Mouse (Mus musculus) E14TG2a.4 (cell line): ENCODE results near the gene Fbrs.
"Not testable (repeated sequence)": the region's sequence is repeated elsewhere in the genome, so short reads cannot be mapped to it uniquely, and the experiment has no call there.

Experiments
- H3K27me3 ChIP-seq: 2 replicates; pipeline ENCODE4 v1.6.1; 2014; ENCODE audit warnings: low read length, control low read depth; ENCODE audit not compliant: insufficient read depth
- H3K36me3 ChIP-seq: 2 replicates; pipeline ENCODE4 v1.6.1; 2014; ENCODE audit warnings: low read length, control low read depth; ENCODE audit not compliant: insufficient read depth
- H3K4me1 ChIP-seq: replicated peaks from 2 replicates; pipeline ENCODE4 v1.6.1; 2014; ENCODE audit warnings: low read depth, low read length, control low read depth
- H3K4me3 ChIP-seq: replicated peaks from 2 replicates; pipeline ENCODE4 v1.5.1; 2014; ENCODE audit warnings: mild to moderate bottlenecking, low read length
- H3K9me3 ChIP-seq: 2 replicates; pipeline ENCODE4 v1.6.1; 2014; ENCODE audit warnings: low read length, control low read depth
- CTCF ChIP-seq: conservative IDR thresholded peaks from 2 replicates; pipeline ENCODE4 v1.5.1; 2014; ENCODE audit warnings: low read length
- NANOG ChIP-seq: IDR thresholded peaks from 2 replicates; pipeline ENCODE4 v1.6.1; 2014; ENCODE audit warnings: borderline replicate concordance, low read length, mixed read lengths
- POU5F1 ChIP-seq: IDR thresholded peaks from 2 replicates; pipeline ENCODE4 v1.6.1; 2014; ENCODE audit warnings: low read length, borderline replicate concordance

Fbrs gene

DNA sequence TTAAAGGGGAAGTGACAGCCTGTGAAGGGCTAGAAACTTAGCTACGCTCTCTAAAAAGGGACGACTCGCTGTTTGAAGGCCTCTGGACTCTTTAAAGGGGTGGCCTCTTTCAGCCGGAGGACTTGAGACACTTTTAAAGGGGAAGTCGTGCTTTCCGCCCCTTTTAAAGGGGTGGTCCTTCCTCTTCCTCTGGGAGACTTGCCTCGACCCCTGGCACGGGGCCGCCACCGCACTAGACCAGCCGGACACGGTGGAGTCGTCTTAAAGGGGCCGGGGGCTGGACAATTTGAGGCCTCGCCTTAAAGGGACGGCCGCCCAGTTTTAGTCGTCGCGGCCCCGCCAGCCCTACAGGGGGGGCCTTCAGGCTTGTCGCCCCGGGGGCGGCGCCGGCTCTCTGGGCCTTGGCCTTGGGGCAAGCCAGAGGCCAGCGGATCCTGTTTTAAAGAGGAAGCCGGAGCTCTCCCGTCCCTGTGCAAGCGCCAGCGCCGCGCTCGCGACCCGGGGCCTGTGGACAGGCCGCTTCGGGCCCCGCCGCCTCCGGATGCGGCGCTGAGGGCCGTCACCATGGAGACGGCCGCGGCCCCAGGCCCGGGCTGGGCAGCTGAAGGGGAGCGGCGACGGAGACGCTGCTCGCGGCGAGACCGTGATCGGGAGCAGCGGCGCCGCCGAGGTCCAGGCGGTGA, at the start of gene Fbrs:
Gene Fbrs (plus strand): TSS at position 565 of the 683 bp plus-strand sequence.
- TF ChIP-seq POU5F1 (no peak), CTCF (no peak), NANOG (no peak)
- H3K9me3 ChIP-seq: no peaks in the 10 kb centered on the region
- H3K36me3 ChIP-seq: peaks cover 72% of the 10 kb centered on the region
- H3K4me1 ChIP-seq: peaks cover 51% of the 10 kb centered on the region
- H3K4me3 ChIP-seq: peak within 1 kb of the TSS; percentile 99
- no peaks in the 10 kb centered on the region for H3K27me3 ChIP-seq

DNA sequence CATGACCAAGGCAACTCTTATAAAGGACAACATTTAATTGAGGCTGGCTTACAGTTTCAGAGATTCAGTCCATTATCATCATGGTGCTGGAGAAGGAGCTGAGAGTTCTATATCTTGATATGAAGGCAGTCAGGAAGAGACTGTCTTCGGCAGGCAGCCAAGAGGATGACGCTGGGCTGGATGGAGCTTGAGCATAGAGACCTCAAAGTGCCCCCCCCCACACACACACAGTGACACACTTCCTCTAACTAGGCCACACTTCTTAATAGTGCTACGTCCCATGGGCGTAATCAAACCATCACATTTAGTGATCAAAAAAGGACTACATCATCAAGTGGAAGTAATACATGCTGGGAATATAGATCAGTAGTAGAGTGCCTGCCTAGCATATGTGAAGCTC, 43.8 kb upstream of the Fbrs start:
- Histone ChIP-seq H3K9me3 (peaks cover 9% of the 10 kb centered on the region), H3K27me3 (no peaks in the 10 kb centered on the region), H3K4me1 (no peaks in the 10 kb centered on the region), H3K36me3 (no peaks in the 10 kb centered on the region), H3K4me3 (no peak overlapping the region)
- TF ChIP-seq CTCF: no peak
- TF ChIP-seq NANOG: no peak
- no peak for TF ChIP-seq POU5F1

DNA sequence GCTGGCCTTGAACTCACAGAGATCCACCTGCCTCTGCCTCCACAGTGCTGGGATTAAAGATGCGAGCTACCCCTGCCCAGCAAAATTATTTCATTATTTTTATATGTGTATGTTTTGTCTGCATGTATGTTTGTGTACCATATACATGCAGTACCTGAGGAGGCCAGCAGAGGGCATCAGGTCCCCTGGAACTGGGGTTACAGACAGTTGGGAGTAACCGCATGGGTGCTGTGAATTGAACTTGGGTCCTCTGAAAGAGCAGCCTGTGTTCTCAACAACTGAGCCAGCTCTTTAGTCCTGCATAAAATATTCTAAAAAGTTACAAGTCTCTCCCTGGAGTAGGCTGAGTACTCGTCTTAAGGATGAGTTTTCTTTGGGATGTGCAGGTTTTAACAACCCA, 41.3 kb upstream of the Fbrs start:
- H3K9me3 ChIP-seq: peaks cover 9% of the 10 kb centered on the region
- no peaks in the 10 kb centered on the region for H3K27me3 ChIP-seq
- peaks cover 5% of the 10 kb centered on the region; the same call in 1 of the 2 replicates for H3K36me3 ChIP-seq
- no peak overlapping the region for H3K4me3 ChIP-seq
- no peaks in the 10 kb centered on the region for H3K4me1 ChIP-seq
- TF ChIP-seq POU5F1 (no peak), CTCF (peak; percentile 79), NANOG (no peak)

DNA sequence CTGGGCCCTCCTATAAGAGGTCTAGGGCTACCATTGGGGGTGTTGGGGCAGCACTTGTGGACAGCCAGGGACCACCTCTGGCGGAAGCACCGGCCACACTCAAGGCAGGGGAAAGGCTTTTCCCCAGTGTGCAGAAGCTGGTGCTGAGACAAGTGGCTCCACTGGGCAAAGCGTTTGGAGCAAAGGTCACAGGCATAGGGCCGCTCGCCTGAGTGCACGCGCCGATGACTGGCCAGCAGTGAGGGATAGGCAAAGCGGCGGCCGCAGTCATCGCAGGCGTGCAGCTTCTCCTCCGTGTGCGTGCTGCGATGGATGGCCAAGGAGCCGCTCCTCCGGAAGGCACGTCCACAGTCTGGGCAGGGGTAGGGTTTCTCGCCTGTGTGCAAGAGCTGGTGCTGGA, 35.0 kb upstream of the Fbrs start:
- H3K4me3 ChIP-seq: peak overlapping the region; percentile 74
- peaks cover 36% of the 10 kb centered on the region for H3K36me3 ChIP-seq
- peaks cover 20% of the 10 kb centered on the region for H3K27me3 ChIP-seq
- H3K9me3 ChIP-seq: no peaks in the 10 kb centered on the region
- no peak for TF ChIP-seq POU5F1
- no peak for TF ChIP-seq NANOG
- no peak for TF ChIP-seq CTCF
- H3K4me1 ChIP-seq: peaks cover 34% of the 10 kb centered on the region

DNA sequence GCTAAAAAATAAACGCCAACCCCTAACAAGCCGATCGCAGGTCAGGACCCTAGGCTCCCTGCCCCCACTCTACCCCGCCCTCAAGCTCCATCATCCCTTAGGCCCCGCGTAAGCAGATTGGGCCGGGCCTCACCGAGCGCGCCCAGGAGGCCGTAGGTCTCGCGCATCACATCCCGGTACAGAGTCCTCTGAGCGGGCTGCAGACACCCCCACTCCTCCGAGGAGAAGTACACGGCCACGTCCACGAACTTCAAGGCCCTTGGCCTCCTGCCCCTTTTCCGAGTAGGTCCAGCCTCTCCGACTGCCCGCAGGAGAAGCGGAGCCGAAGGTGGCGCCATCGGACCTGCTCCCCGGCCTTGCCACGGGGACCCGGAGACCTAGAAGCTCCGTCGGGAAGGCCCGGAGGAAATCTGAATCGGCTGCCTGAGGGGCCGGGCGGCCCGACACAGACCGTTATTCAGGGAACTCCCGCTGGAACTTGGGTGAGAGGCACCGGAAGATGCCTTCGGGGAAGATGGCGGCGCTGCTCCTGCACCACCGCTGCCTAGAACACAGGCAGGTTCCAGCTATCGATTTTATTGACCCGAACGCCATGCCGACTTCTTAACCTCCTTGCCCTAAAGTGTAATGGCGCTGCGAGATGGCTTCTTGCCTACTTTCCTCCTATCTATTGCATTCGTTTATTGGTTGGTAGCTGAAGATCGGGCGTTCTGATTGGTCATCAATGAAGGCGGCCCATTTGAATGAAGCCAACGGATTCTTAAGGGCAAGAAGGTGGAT, 30.3 kb upstream of the Fbrs start, which contains the start of gene Zfp689:
Gene Zfp689 (minus strand): TSS at position 638 of the 780 bp plus-strand sequence.
- peak within 1 kb of the TSS; percentile 99 for H3K4me3 ChIP-seq
- H3K9me3 ChIP-seq: no peaks in the 10 kb centered on the region
- no peak for TF ChIP-seq POU5F1
- no peak for TF ChIP-seq NANOG
- no peak for TF ChIP-seq CTCF

DNA sequence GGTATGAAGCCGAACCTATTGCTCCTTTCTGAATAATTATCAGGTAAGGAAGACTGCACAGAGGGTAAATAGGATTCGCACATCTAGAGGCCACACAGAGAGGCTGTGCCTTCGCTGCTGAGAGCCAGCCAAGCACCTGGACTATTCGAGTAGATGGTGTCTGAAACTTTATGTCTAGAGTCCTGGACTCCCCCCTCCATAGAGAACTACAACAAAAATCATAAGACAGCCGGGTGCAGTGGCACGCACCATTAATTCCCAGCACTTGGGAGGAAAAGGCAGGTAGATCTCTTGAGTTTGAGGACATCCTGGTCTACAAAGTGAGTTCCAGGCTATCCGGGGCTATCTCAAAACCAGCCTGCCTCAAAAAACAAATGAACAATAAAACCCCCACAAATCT, 29.0 kb upstream of the Fbrs start:
- peaks cover 8% of the 10 kb centered on the region for H3K27me3 ChIP-seq
- peaks cover 52% of the 10 kb centered on the region for H3K36me3 ChIP-seq
- H3K4me3 ChIP-seq: peak overlapping the region; percentile 99
- no peak for TF ChIP-seq NANOG
- TF ChIP-seq POU5F1: no peak
- no peak for TF ChIP-seq CTCF
- no peaks in the 10 kb centered on the region for H3K9me3 ChIP-seq
- H3K4me1 ChIP-seq: peaks cover 52% of the 10 kb centered on the region

More for the DNA sequence above, 30.3 kb upstream of the Fbrs start, which contains the start of gene Zfp689:
- H3K27me3 ChIP-seq: peaks cover 20% of the 10 kb centered on the region
- peaks cover 59% of the 10 kb centered on the region for H3K36me3 ChIP-seq
- H3K4me1 ChIP-seq: peaks cover 58% of the 10 kb centered on the region

DNA sequence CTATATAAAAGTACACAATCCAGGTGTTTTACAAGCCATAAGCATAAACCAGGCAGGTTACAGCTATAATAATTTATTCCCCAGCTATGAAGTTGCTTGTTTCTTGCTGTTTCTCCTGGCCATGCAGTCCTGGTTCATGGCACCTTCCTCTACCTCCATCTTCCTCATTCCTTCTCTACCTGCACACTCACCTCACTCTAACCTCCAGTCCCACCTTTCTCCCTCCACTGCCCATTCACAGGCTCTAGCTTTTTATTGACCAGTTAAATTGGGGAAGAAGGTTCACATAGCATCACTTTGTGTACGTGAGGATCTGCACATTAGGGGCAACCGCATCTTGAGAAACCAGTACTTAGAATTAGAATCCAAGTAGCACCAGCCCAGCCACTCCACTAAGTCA, 25.9 kb upstream of the Fbrs start:
- Histone ChIP-seq H3K9me3 (peaks cover 23% of the 10 kb centered on the region), H3K36me3 (peaks cover 69% of the 10 kb centered on the region), H3K4me1 (peaks cover 43% of the 10 kb centered on the region), H3K27me3 (no peaks in the 10 kb centered on the region), H3K4me3 (no peak overlapping the region)
- TF ChIP-seq CTCF (no peak), POU5F1 (no peak), NANOG (no peak)

DNA sequence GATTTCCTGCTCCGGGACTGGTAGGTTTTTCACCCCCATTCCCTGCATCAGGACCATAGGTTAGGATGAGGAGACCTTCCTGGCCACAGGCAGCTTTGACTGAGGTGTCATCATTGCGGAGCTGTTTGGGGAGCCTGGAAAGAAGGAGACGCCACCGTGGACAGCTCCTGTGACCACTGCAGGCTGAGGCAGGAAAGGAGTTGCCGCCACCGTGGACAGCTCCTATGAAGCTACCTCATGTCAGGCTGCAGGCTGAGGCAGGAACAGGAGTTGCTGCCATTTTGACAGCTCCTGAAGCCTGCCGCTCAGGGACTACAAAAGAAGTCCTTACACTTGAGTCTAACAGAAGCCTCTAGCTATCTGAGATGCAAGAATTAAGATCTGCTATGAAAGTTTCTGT, 24.1 kb upstream of the Fbrs start:
- Histone ChIP-seq H3K36me3 (peaks cover 80% of the 10 kb centered on the region), H3K4me1 (peaks cover 34% of the 10 kb centered on the region), H3K9me3 (peaks cover 39% of the 10 kb centered on the region), H3K4me3 (no peak overlapping the region), H3K27me3 (no peaks in the 10 kb centered on the region)
- no peak for TF ChIP-seq NANOG

DNA sequence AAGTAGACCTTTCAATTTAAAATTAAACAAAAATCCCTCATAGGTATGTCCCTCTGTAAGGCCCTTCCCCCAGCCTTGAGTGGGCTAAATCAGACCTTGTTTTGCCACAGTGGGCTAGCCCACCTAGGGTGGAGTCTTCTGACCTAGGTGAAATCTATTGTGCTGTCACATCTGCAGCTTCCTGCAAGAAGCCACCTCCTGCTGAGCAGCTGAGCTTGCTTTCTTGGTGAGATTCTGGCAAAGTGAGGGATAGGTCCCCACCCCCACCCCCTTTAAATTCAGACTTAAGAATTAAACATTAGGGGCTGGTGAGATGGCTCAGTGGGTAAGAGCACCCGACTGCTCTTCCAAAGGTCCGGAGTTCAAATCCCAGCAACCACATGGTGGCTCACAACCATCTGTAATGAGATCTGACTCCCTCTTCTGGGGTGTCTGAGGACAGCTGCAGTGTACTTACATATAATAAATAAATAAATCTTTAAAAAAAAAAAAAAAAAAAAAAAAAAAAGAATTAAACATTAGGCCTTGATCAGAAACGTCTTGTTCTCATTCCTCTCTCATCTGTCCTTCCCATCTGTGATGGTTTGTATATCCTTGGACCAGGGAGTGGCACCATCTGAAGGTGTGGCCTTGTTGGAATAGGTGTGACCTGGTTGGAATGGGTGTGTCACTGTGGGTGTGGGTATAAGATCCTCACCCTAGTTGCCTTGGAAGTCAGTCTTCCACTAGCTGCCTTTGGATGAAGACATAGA, 20.5 kb upstream of the Fbrs start:
- not testable (repeated sequence) for H3K27me3 ChIP-seq, H3K4me3 ChIP-seq
- peaks cover 75% of the 10 kb centered on the region for H3K9me3 ChIP-seq
- peaks cover 12% of the 10 kb centered on the region; the same call in 1 of the 2 replicates for H3K4me1 ChIP-seq
- peaks cover 76% of the 10 kb centered on the region for H3K36me3 ChIP-seq

DNA sequence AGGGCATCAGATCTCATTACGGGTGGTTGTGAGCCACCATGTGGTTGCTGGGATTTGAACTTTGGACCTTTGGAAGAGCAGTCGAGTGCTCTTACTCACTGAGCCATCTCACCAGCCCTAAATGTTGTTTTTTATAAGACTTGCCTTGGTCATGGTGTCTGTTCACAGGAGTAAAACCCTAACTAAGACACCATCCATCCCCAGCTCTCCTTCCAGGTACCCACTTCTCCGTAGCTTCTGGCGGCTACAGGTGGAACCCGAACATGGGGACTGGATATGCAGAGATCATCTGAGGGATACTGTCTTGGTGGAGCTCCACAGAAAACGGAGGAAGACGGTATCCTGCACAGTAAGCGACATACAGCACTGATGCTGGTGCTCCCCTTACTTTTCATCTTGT, 19.7 kb upstream of the Fbrs start, which contains the start of gene Prr14:
Gene Prr14 (plus strand): TSS at position 301 of the 400 bp plus-strand sequence.
- not testable (repeated sequence) for H3K4me1 ChIP-seq, H3K27me3 ChIP-seq, H3K4me3 ChIP-seq
- Histone ChIP-seq H3K9me3 (peaks cover 83% of the 10 kb centered on the region), H3K36me3 (peaks cover 84% of the 10 kb centered on the region)
